Comparison of ENCODE assay signal across 8 mouse cellular contexts in the genomic region with DNA sequence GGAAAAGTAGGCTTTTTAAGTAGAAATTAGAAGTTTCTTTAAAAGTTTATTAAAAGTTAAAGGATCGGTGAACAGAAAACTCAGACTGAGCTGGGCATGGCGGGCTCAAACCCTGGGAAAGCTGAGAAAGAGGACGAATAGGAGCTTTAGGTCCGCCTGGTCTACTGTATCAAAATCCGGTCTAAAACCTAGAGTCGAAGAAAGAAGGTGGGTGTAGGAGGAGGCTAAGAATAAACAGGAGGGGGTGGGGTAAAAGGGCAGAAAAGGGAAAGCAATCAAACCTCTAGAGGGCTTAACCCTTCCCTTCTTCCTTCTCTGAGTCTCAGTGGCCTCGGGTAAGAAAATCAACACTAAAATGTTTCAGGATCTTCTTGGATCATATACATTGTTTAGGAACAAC.
A peak's percentile ranks its signal among the peaks of the same experiment; 100 is the strongest.
DNase-seq lines count a peak whose midpoint lies in the region; ATAC-seq and TF ChIP-seq lines count a peak whose summit lies in the region.

No protein-coding gene starts in this region.

- DNase-seq in heart, embryonic 10.5 days (ENCODE audit: low spot score), result no peak
- no peak for DNase-seq in heart, postnatal 4 days
- no peak for DNase-seq in forebrain, postnatal 0 days
- no peak for DNase-seq in liver, postnatal 0 days
- no peak for DNase-seq in cerebellum, postnatal 10 days
- no peak for DNase-seq in cerebellum, postnatal 25 days
- no peak for DNase-seq in right cerebral cortex, adult 2 months (ENCODE audit: low spot score in 2 of 2)

- 3% methylated on average over 7 of the region's 7 CpGs for WGBS in heart, embryonic 10.5 days
- 11% methylated on average over 7 of the region's 7 CpGs for WGBS in forebrain, postnatal 0 days
- WGBS in liver, postnatal 0 days (ENCODE audit: insufficient replicate concordance), result 6% methylated on average over 7 of the region's 7 CpGs

- TF ChIP-seq EP300 in liver, postnatal 0 days (IDR thresholded peaks at IDR 0.05; ENCODE audit: low read depth), result no peak

- no peaks in the 10 kb centered on the region for H3K27me3 ChIP-seq in heart, embryonic 10.5 days (ENCODE audit: insufficient read depth, poor library complexity, severe bottlenecking)
- no peaks in the 10 kb centered on the region for H3K27me3 ChIP-seq in forebrain, postnatal 0 days (ENCODE audit: insufficient read depth, low read length)
- H3K27me3 ChIP-seq in liver, postnatal 0 days (ENCODE audit: insufficient read depth, low read length), result no peaks in the 10 kb centered on the region

- H3K4me3 ChIP-seq in heart, embryonic 10.5 days, result peak overlapping the region; percentile 87
- H3K4me3 ChIP-seq in forebrain, postnatal 0 days (ENCODE audit: low read depth, low read length), result peak overlapping the region; percentile 41
- H3K4me3 ChIP-seq in liver, postnatal 0 days (ENCODE audit: low read depth, low read length), result peak overlapping the region; percentile 58

- peaks cover 21% of the 10 kb centered on the region for H3K4me1 ChIP-seq in heart, embryonic 10.5 days
- peaks cover 17% of the 10 kb centered on the region for H3K4me1 ChIP-seq in forebrain, postnatal 0 days (ENCODE audit: insufficient read depth)
- peaks cover 25% of the 10 kb centered on the region for H3K4me1 ChIP-seq in liver, postnatal 0 days (ENCODE audit: insufficient read depth)

- H3K9me3 ChIP-seq in heart, embryonic 10.5 days, result no peaks in the 10 kb centered on the region
- H3K9me3 ChIP-seq in forebrain, postnatal 0 days (ENCODE audit: low read length), result no peaks in the 10 kb centered on the region
- H3K9me3 ChIP-seq in liver, postnatal 0 days (ENCODE audit: low read length), result no peaks in the 10 kb centered on the region

- peak overlapping the region; percentile 53; the same call in 1 of the 2 replicates for H3K4me2 ChIP-seq in forebrain, postnatal 0 days (ENCODE audit: low read depth)
- peak overlapping the region; percentile 80 for H3K4me2 ChIP-seq in liver, postnatal 0 days (ENCODE audit: low read depth, low read length)

- no peak for TF ChIP-seq CTCF in forebrain, postnatal 0 days (IDR thresholded peaks at IDR 0.05; ENCODE audit: low read depth)
- TF ChIP-seq CTCF in liver, postnatal 0 days (IDR thresholded peaks at IDR 0.05; ENCODE audit: low read depth), result no peak

- H3K9ac ChIP-seq in forebrain, postnatal 0 days, result no peak overlapping the region
- H3K9ac ChIP-seq in liver, postnatal 0 days (replicated peaks), result peak overlapping the region; percentile 53

- H3K27ac ChIP-seq in heart, embryonic 10.5 days, result peak overlapping the region; percentile 12; the same call in 1 of the 2 replicates
- no peak overlapping the region for H3K27ac ChIP-seq in forebrain, postnatal 0 days (ENCODE audit: low read depth, low read length)
- peak overlapping the region; percentile 83 for H3K27ac ChIP-seq in liver, postnatal 0 days (ENCODE audit: low read depth)

- H3K36me3 ChIP-seq in heart, embryonic 10.5 days, result no peaks in the 10 kb centered on the region
- no peaks in the 10 kb centered on the region for H3K36me3 ChIP-seq in forebrain, postnatal 0 days (ENCODE audit: insufficient read depth)
- H3K36me3 ChIP-seq in liver, postnatal 0 days (replicated peaks; ENCODE audit: insufficient read depth, low read length), result no peaks in the 10 kb centered on the region

- peak; percentile 12 for ATAC-seq in CD4-positive, CD25-positive, alpha-beta regulatory T cell, adult 4 months
- no peak for ATAC-seq in forebrain, postnatal 0 days
- ATAC-seq in liver, postnatal 0 days, result no peak
